Mouse (Mus musculus) layer of hippocampus, adult 2 months (tissue): ENCODE results near the gene Tmem9b. TPM values are rescaled to one million over a fixed set of nuclear protein-coding genes. Genes with fewer than 3 reads are reported as not detected.

Experiments
- DNase-seq, 2 experiments: peaks; one replicate each; pipeline ENCODE4 v3.0.0; 2022; ENCODE audit warnings: low spot score in 2 of 2
- H3K27ac ChIP-seq: fragments of 200-600 bp; 2 replicates; pipeline ENCODE4 v1.8.1; 2022
- H3K4me3 ChIP-seq: fragments of 200-600 bp; 2 replicates; pipeline ENCODE4 v1.8.1; 2022; ENCODE audit warnings: mild to moderate bottlenecking
- CTCF ChIP-seq: fragments of 200-600 bp; conservative IDR thresholded peaks from 2 replicates; pipeline ENCODE4 v1.8.1; 2022; ENCODE audit warnings: antibody characterized with exemption, mild to moderate bottlenecking, moderate library complexity
- total RNA-seq, 2 experiments: library from RNA; stranded (reverse); gene quantifications; 2 replicates each; pipeline ENCODE4 v1.2.3; 2021

The Tmem9b gene
- total RNA-seq, 2 experiments from 2014 or later = 101 to 102 TPM

GRCm38 (mm10) chr7:109767575-109768350 is 15.1 kb upstream of the Tmem9b start:
- DNase-seq = no peak
- H3K27ac ChIP-seq = no peak overlapping the region
- no peak for TF ChIP-seq CTCF
- H3K4me3 ChIP-seq = no peak overlapping the region

DNA sequence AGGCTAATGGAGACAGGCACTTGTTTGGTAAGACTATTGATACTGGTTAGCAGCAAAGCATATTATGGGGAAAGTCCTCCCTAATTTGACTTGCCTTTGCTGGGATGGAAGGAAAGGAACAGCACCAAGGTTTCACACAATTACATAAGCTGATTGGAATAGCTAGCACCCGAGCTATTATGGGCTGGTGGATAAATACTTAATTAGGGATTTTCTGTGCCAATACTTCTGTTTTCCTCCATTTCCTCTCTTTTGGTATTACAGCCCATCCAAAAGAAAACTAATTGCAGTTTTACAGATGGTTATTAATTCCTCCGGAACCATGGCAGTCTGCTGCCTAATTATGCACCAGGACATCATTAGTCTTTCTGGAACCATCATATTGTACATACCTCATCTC is 11.3 kb upstream of the Tmem9b start:
- H3K27ac ChIP-seq = peak overlapping the region; percentile 81
- DNase-seq = no peak
- no peak overlapping the region for H3K4me3 ChIP-seq
- no peak for TF ChIP-seq CTCF

DNA sequence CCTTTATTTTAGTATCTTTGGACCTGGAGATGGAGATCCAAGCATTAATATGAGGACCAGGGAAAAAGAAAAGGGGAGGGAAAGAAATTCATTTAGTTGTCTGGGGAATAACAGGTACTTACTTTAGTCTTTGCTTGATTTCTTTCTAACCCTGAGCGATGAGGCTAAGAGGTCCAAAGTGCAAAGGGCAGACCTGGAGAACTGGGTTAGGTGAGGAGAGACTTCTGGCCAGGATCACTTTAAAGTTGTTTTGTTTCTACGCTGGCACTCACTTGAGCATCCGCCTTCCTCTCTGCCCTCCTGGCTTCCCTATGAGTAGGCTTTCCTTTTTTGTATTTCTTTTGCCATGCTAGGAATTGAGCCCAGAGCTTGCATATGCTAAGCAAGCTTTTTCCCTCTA is 3.6 kb upstream of the Tmem9b start:
- Histone ChIP-seq H3K4me3 (no peak overlapping the region), H3K27ac (no peak overlapping the region)
- DNase-seq = no peak
- no peak for TF ChIP-seq CTCF

GRCm38 (mm10) chr7:109754034-109754433 is 1.4 kb upstream of the Tmem9b start:
- TF ChIP-seq CTCF = no peak

DNA sequence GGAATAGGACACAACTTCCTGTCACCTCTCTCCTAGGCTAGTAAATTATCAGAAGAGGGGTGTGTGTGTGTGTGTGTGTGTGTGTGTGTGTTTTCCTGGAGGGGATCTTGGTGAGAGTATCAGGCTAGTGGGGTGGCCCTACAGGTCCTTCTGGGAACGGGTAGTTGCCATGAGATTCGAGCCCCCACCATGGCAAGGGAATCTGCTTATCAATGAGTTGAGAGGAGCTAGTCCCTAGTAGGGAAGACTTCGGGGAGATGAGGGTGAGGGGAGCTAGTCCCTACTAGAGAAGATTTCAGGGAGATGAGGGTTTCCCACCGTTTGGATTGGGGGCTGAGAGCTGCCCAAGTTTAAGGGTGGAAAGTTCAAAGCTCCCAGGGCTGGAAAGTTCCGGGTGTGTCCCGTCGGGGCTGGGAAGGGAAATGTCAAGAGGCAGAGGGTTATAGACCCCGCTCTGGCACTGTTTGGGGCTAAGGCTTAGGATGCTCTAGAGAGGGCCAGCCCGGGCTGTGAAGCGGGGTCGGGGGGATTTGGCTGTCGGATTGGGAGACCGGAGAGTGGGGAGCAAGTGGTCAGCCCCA is 1.2 kb downstream of the Tmem9b start:
- Histone ChIP-seq H3K27ac (peak overlapping the region; percentile 98), H3K4me3 (peak overlapping the region; percentile 62)
- DNase-seq = no peak
- no peak for TF ChIP-seq CTCF

More at GRCm38 (mm10) chr7:109754034-109754433, 1.4 kb upstream of the Tmem9b start:
- peak overlapping the region; percentile 59 for H3K27ac ChIP-seq
- DNase-seq = no peak
- no peak overlapping the region for H3K4me3 ChIP-seq

- DNase-seq = no peak
- Histone ChIP-seq H3K4me3 (no peak overlapping the region), H3K27ac (no peak overlapping the region)
- peak; percentile 67 for TF ChIP-seq CTCF
These were observed 4.9 kb downstream of the Tmem9b start for GRCm38 (mm10) chr7:109747747-109748146.

GRCm38 (mm10) chr7:109741703-109742102 is 11.0 kb downstream of the Tmem9b start:
- DNase-seq = no peak
- no peak for TF ChIP-seq CTCF
- H3K27ac ChIP-seq = no peak overlapping the region
- no peak overlapping the region for H3K4me3 ChIP-seq

DNA sequence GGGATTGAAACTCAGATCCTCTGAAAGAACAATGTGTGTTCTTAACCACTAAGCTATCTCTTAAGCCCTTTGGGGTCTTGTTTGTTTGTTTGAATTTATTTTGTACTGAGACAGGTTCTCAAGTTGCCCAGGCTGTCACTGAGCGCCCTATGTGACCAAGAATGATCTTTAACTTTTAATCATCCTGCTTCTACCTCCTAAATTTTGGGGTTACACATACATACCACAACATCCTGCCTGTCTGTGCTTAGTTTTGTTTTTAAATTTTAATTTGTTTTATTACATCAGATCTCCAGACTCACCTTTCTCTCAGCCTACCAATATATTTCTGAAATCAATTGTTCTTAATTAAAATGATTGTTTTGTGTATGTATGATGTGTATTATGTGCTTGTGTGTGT is 11.6 kb downstream of the Tmem9b start:
- Histone ChIP-seq H3K27ac (no peak overlapping the region), H3K4me3 (no peak overlapping the region)
- TF ChIP-seq CTCF = no peak
- no peak for DNase-seq

- no peak for DNase-seq
- TF ChIP-seq CTCF = no peak
- H3K4me3 ChIP-seq = no peak overlapping the region
- H3K27ac ChIP-seq = no peak overlapping the region
These were observed 12.8 kb downstream of the Tmem9b start for GRCm38 (mm10) chr7:109739822-109740370.

- Histone ChIP-seq H3K27ac (no peak overlapping the region), H3K4me3 (no peak overlapping the region)
- TF ChIP-seq CTCF = no peak
- no peak for DNase-seq
These were observed 17.9 kb downstream of the Tmem9b start for GRCm38 (mm10) chr7:109734806-109735205.

- TF ChIP-seq CTCF = no peak
- Histone ChIP-seq H3K27ac (no peak within 1 kb of the TSS), H3K4me3 (no peak within 1 kb of the TSS)
- DNase-seq = no peak
These were observed 21.0 kb downstream of the Tmem9b start, which contains the start of gene Ascl3 for GRCm38 (mm10) chr7:109731626-109732025. Ascl3 (minus strand) TSS chr7:109731726.

DNA sequence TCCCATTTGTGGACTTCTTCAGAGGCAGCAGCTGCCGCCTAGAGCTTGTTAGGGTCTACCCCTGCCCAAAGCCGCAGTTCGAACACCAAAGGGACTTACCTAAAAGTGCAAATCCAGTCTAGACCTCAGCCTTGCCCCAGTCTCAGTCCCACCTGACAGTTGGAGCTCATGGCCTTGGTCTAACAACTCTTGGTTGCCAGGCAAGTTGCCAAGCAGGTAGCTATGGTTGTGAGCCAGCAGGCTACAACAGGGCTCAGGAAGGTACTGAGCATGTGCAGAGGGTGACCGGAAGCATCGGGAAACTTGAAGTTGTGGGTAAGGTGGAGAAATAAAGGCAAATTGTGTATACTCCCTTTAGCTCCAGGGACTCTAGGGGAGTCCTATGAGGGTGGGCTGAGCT is 29.0 kb downstream of the Tmem9b start, which contains the start of gene BC051019:
Gene BC051019 (minus strand): TSS at position 154 of the 400 bp plus-strand sequence.
- no peak for DNase-seq
- Histone ChIP-seq H3K4me3 (no peak within 1 kb of the TSS), H3K27ac (no peak within 1 kb of the TSS)
- TF ChIP-seq CTCF = no peak

GRCm38 (mm10) chr7:109723114-109723513 is 29.6 kb downstream of the Tmem9b start:
- Histone ChIP-seq H3K4me3 (no peak overlapping the region), H3K27ac (no peak overlapping the region)
- DNase-seq = no peak
- TF ChIP-seq CTCF = no peak

GRCm38 (mm10) chr7:109722618-109723017 is 30.1 kb downstream of the Tmem9b start:
- peak; percentile 56 for TF ChIP-seq CTCF
- H3K27ac ChIP-seq = no peak overlapping the region
- no peak for DNase-seq
- no peak overlapping the region for H3K4me3 ChIP-seq
